Comparison of ENCODE assay signal across 8 mouse cellular contexts in the genomic region with DNA sequence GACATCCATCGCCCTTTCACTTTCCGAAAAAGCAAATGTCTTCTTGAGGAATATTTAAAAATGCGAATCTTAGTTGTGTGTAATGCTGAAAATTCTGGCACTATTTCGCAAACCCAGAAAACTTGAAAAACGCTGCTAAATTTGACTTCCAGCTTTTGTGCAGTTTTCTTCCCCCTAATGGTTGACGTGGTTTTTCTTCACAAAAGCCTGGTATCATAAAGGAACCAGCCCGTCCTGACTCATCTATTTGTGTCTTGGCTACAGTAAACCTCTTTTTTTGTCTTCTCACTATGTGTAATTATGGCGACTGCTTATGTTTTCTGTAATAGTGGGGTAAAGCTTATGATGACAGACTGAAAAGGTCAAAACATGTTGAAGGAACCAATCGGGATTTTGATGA. TPM values are rescaled to one million over a fixed set of nuclear protein-coding genes. Genes with fewer than 3 reads are reported as not detected.
A peak's percentile ranks its signal among the peaks of the same experiment; 100 is the strongest.
DNase-seq lines count a peak whose midpoint lies in the region; ATAC-seq and TF ChIP-seq lines count a peak whose summit lies in the region.

No protein-coding gene starts in this region.

- no peak for ATAC-seq in intestine, postnatal 0 days
- ATAC-seq in neural tube, embryonic 13.5 days (ENCODE audit: low read depth) = no peak

- H3K9me3 ChIP-seq in embryonic facial prominence, embryonic 10.5 days = no peaks in the 10 kb centered on the region
- no peaks in the 10 kb centered on the region for H3K9me3 ChIP-seq in intestine, postnatal 0 days (ENCODE audit: control insufficient read depth)
- no peaks in the 10 kb centered on the region for H3K9me3 ChIP-seq in neural tube, embryonic 13.5 days

- H3K4me1 ChIP-seq in embryonic facial prominence, embryonic 10.5 days = peaks cover 31% of the 10 kb centered on the region
- H3K4me1 ChIP-seq in intestine, postnatal 0 days (replicated peaks; ENCODE audit: control insufficient read depth, insufficient read depth, low read length) = no peaks in the 10 kb centered on the region
- peaks cover 34% of the 10 kb centered on the region for H3K4me1 ChIP-seq in neural tube, embryonic 13.5 days (replicated peaks)

- no peak for DNase-seq in layer of hippocampus, adult 2 months (ENCODE audit: low spot score in 2 of 2)
- DNase-seq in layer of hippocampus, adult 18-20 months (ENCODE audit: low spot score in 2 of 2) = no peak
- DNase-seq in embryonic facial prominence, embryonic 10.5 days (ENCODE audit: low spot score) = no peak
- DNase-seq in spleen, adult 12 weeks (ENCODE audit: low spot score) = no peak
- no peak for DNase-seq in cerebellum, adult 8-10 months
- DNase-seq in right cerebral cortex, adult 2 months (ENCODE audit: low spot score in 2 of 2) = no peak

- peak overlapping the region; percentile 97; the same call in 1 of the 2 replicates for H3K9ac ChIP-seq in intestine, postnatal 0 days (ENCODE audit: low read depth, low read length)
- peak overlapping the region; percentile 97 for H3K9ac ChIP-seq in neural tube, embryonic 13.5 days

- H3K27me3 ChIP-seq in embryonic facial prominence, embryonic 10.5 days (replicated peaks; ENCODE audit: low read depth, poor library complexity, severe bottlenecking) = no peaks in the 10 kb centered on the region
- no peaks in the 10 kb centered on the region for H3K27me3 ChIP-seq in intestine, postnatal 0 days (replicated peaks; ENCODE audit: control insufficient read depth, insufficient read depth, low read length)
- H3K27me3 ChIP-seq in neural tube, embryonic 13.5 days = no peaks in the 10 kb centered on the region

- TF ChIP-seq CTCF in layer of hippocampus, adult 2 months (conservative IDR thresholded peaks at IDR 0.05) = no peak
- TF ChIP-seq CTCF in intestine, postnatal 0 days (IDR thresholded peaks at IDR 0.05; ENCODE audit: low read depth) = no peak

- H3K27ac ChIP-seq in layer of hippocampus, adult 2 months = peak overlapping the region; percentile 100
- peak overlapping the region; percentile 99 for H3K27ac ChIP-seq in embryonic facial prominence, embryonic 10.5 days (replicated peaks)
- peak overlapping the region; percentile 99; the same call in 1 of the 2 replicates for H3K27ac ChIP-seq in intestine, postnatal 0 days (ENCODE audit: low read depth, low read length)
- peak overlapping the region; percentile 100 for H3K27ac ChIP-seq in neural tube, embryonic 13.5 days (replicated peaks)

- H3K36me3 ChIP-seq in embryonic facial prominence, embryonic 10.5 days (replicated peaks) = no peaks in the 10 kb centered on the region
- H3K36me3 ChIP-seq in intestine, postnatal 0 days (ENCODE audit: control insufficient read depth, insufficient read depth) = no peaks in the 10 kb centered on the region
- no peaks in the 10 kb centered on the region for H3K36me3 ChIP-seq in neural tube, embryonic 13.5 days

- peak overlapping the region; percentile 97 for H3K4me2 ChIP-seq in intestine, postnatal 0 days (replicated peaks; ENCODE audit: low read depth)
- H3K4me2 ChIP-seq in neural tube, embryonic 13.5 days = peak overlapping the region; percentile 87

- peak overlapping the region; percentile 96 for H3K4me3 ChIP-seq in layer of hippocampus, adult 2 months
- H3K4me3 ChIP-seq in embryonic facial prominence, embryonic 10.5 days = peak overlapping the region; percentile 77
- peak overlapping the region; percentile 78 for H3K4me3 ChIP-seq in intestine, postnatal 0 days (ENCODE audit: low read depth, low read length)
- H3K4me3 ChIP-seq in neural tube, embryonic 13.5 days = peak overlapping the region; percentile 72

- 27% methylated on average over 9 of the region's 9 CpGs for WGBS in embryonic facial prominence, embryonic 10.5 days
- 12% methylated on average over 9 of the region's 9 CpGs for WGBS in intestine, postnatal 0 days
- 18% methylated on average over 9 of the region's 9 CpGs for WGBS in neural tube, embryonic 13.5 days

RNA-seq across cellular contexts. Expression of a gene that starts 8.9 kb away (rescaled TPM):
- total RNA-seq in layer of hippocampus, adult 2 months (2021) = 10 to 100 TPM; 56.0 to 68.1 TPM
- total RNA-seq in layer of hippocampus, adult 18-20 months (2021) = 10 to 100 TPM; 60.3 to 66.7 TPM
- 9.6 and 12.1 TPM in 2 replicates for polyA plus RNA-seq in embryonic facial prominence, embryonic 10.5 days (2016; fragmentation: Nextera tagmentation; extraction: Ambion mirVana)
- 3.2 and 4.0 TPM in 2 replicates for polyA plus RNA-seq in intestine, postnatal 0 days (2015; fragmentation: Nextera tagmentation; extraction: Ambion mirVana)
- 13.8 and 19.5 TPM in 2 replicates for polyA plus RNA-seq in neural tube, embryonic 13.5 days (2015; fragmentation: Nextera tagmentation; extraction: Ambion mirVana)

RNA-seq across cellular contexts. Expression of a gene that starts 58.6 kb away (rescaled TPM):
- under 1 TPM; 0.47 to 0.90 TPM for total RNA-seq in layer of hippocampus, adult 2 months (2021)
- under 1 TPM; 0.61 to 0.74 TPM for total RNA-seq in layer of hippocampus, adult 18-20 months (2021)
- polyA plus RNA-seq in embryonic facial prominence, embryonic 10.5 days (2016; fragmentation: Nextera tagmentation; extraction: Ambion mirVana) = 56.3 and 68.1 TPM in 2 replicates
- 52.8 and 59.2 TPM in 2 replicates for polyA plus RNA-seq in intestine, postnatal 0 days (2015; fragmentation: Nextera tagmentation; extraction: Ambion mirVana)
- polyA plus RNA-seq in neural tube, embryonic 13.5 days (2015; fragmentation: Nextera tagmentation; extraction: Ambion mirVana) = 32.1 and 36.6 TPM in 2 replicates
